Mouse (Mus musculus): ENCODE results near the gene Lpin3.

The Lpin3 gene

GRCm38 (mm10) chr2:160933890-160934289, 53.4 kb downstream of the Lpin3 start:
- no peak for DNase-seq (ENCODE audit: low read depth)

- no peak for DNase-seq (ENCODE audit: low read depth)
These were observed 54.0 kb downstream of the Lpin3 start for GRCm38 (mm10) chr2:160934451-160934850.

GRCm38 (mm10) chr2:160940930-160941709, 60.6 kb downstream of the Lpin3 start:
- DNase-seq (ENCODE audit: low read depth) = no peak

GRCm38 (mm10) chr2:160942443-160942842, 62.0 kb downstream of the Lpin3 start:
- no peak for DNase-seq (ENCODE audit: low read depth)

- no peak for DNase-seq (ENCODE audit: low read depth)
These were observed 71.1 kb downstream of the Lpin3 start for GRCm38 (mm10) chr2:160951595-160951994.

- DNase-seq (ENCODE audit: low read depth) = no peak
These were observed 72.8 kb downstream of the Lpin3 start for GRCm38 (mm10) chr2:160953131-160953873.

GRCm38 (mm10) chr2:160954541-160954940, 74.1 kb downstream of the Lpin3 start:
- no peak for DNase-seq (ENCODE audit: low read depth)

- DNase-seq (ENCODE audit: low read depth) = no peak
These were observed 74.9 kb downstream of the Lpin3 start for GRCm38 (mm10) chr2:160955331-160955730.

All from c-Kit-positive CD71-positive TER-119-negative erythroid progenitor cells, embryonic 14.5 days (primary cell).